Mouse (Mus musculus) MEL-GATA-1-ER (cell line): ENCODE data around the gene B4gat1.
"Not testable (repeated sequence)": the region's sequence is repeated elsewhere in the genome, so short reads cannot be mapped to it uniquely, and the experiment has no call there.

Experiments
- DNase-seq: peaks from one replicate; pipeline ENCODE4 v3.0.0-alpha.2; 2012; ENCODE audit warnings: low read depth; ENCODE audit errors: extremely low read depth

Gene B4gat1

DNA sequence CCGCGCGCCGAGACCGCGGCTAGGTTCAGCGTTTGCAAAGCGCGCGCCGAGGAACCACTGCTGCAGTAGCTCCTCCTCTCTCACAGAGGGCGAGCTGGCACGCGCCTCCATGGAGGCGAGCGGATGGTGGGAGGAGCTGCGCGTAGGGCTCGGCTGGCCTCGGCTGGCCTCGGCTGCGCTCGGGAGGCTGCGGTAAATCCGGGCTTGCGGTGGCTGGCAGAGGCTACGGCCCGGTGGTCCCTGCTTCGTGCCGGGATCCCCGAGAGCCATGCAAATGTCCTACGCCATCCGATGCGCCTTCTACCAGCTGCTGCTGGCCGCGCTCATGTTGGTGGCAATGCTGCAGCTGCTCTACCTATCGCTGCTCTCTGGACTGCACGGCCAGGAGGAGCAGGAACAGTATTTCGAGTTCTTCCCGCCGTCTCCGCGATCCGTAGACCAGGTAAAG, at the start of gene B4gat1, which contains the start of gene AC124502.3:
TSS of gene B4gat1 (plus strand) at position 118 of the 448 bp plus-strand sequence.
TSS of gene AC124502.3 (plus strand) at position 183 of the 448 bp plus-strand sequence.
- DNase-seq = peak; percentile 59

DNA sequence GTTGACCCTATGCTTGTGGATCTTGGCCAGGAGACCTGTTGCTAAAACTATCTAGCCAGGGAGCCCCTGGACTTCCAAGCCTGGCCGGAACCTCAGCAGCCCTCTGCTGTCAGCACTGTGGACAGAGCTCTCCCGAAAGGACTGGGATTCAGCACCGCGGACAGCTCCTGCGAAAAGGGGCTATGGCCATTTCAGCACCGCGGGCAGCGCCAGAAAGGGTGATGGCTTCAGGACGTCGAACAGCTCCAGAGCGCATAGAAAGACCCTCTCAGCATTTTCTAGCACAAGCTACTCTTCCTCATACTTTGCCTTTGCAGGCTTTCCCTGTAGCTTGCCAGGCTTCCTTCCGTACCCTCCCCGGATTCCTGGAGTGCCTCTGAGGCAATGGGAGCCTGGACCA, 49.6 kb upstream of the B4gat1 start:
- peak; percentile 35 for DNase-seq

DNA sequence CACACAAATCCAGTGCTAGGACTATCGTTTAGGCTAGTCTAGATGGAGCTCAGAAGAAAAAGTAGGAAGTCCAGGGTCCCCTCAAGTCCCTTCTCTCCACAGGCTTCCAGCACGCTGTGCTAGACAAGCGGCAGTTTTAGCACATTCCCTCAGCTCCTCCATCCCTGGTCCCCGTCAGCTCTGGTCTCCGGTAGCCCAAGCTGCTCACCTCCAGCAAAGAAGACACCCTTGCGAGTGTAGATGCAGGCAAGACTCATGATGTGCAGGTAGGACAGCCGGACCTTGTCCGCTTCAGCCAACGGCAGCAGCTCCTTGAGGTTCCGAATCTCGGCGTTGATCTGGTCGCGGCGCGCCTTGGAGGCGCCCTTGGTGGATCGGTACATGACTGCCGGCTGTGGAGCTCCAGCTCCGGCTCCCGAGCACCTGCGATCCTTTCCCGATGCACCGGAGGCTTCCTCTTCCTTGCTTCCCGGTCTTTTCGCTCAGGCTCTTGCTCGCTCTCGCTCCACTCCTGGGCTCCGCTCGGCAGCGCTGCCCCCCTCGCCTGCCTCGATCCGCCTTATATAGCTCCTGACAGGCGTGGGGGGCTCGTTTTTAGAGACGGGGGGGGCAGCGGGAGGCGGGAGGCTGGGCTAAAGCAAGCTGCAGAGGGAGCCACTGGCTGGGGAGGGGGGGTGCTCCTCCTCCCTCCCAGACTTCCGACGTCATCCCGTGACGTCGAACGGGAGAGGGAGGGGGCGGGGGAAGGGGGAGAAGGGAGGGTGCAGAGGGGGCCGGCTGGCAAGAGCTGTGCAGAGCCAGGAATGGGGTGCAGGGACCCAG, 49.0 kb upstream of the B4gat1 start:
- DNase-seq = no peak

- no peak for DNase-seq
Observed at GRCm38 (mm10) chr19:4990256-4990625, 48.4 kb upstream of the B4gat1 start, which contains the start of gene Npas4. TSS of gene Npas4 (minus strand) at chr19:4990316.

- DNase-seq = no peak
Observed at GRCm38 (mm10) chr19:4990716-4991115, 47.9 kb upstream of the B4gat1 start.

DNA sequence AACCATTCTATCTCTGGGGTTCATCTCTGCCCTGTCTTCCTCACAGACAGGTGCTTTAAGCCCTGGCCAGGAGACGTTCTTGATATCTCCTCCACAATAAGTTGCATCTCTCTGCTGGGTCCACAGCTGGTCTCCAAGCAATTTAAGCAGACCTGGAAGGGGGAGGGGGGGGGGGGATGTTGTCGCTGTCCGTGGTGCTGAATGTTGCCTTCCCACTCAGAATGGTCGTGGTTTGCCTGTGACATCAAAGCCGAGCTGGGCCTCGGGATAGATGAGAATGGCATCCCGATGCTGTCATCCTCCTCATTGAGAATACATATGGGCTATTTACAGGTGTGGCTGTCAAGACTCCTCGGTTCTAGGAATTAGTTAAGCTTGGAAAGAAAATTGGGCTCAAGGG, 46.3 kb upstream of the B4gat1 start:
- no peak for DNase-seq

DNA sequence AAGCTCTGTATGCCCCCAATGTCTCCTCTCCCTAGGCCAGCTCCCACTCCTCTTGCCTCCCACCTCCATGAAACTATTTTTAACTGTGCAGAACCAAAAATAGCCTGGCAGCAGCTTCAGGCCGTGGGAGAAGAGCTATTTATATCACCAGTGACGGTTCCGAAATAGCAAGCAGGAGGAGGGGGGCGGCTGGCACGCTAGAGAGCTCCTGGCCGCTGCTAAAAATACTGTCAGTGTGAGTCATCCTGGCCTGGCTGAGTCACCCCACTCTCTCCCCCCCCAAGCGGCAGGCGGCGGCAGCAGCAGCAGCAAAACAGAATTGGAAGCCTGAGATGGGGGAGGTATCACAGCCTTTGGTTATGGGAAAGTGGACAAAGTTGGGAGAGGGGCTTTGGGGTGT, 45.7 kb upstream of the B4gat1 start:
- DNase-seq = no peak

DNA sequence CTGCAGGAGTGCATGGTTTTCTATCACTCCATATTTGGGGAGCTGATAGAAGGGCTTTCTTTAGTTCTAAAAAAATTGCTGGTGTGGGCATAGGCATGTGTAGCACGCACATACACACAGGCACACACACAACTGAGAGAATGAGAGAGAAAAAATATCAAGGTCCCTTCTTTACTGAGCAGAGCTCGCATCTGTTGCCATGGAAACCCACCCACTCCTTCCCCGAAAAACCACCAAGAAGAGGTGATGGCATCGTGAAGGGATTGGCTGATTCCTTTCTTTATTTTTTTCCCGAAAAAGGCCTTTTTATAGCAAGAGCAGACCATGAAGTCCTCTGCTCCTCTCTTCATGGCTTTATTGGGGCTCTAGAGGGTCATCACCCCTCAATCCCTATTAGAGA, 44.6 kb upstream of the B4gat1 start:
- no peak for DNase-seq

- DNase-seq = no peak
Observed at GRCm38 (mm10) chr19:4999445-5000140, 39.0 kb upstream of the B4gat1 start.

DNA sequence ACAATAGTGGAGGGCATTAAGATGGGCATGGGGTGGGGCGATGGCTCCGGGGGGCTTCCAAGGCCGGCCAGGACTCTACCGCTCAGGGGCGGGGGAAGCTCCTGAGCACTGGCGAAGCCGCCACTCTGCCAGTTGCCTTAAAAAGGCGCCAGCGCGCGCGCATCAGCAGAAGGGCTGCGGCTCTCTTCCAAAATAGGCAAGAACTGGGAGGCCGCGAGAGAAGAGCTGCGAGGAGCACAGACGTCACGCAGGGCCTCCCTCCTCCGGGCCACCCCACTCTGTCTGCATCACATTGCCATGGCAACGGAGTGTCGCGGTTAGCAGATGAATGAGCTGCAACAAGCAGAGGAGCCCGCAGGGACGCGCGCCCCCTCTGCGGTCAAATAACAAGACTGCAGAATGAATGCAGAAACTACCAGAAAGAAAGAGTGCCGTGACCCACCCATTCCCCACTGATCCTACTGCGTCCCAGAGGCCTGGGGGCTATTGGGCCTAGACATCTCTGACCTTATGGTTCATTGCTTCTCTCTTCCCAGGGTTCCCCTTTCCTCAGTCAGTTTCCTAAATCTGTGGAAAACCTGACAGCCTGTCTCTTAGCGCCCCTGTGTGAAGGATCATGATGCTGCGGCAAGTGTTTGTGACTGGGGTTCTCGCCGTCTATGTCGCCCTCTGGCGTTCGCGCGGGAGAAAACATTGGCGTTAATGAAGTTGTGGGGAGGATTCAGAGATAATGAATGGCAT, 36.8 kb upstream of the B4gat1 start:
- DNase-seq = peak; percentile 22

DNA sequence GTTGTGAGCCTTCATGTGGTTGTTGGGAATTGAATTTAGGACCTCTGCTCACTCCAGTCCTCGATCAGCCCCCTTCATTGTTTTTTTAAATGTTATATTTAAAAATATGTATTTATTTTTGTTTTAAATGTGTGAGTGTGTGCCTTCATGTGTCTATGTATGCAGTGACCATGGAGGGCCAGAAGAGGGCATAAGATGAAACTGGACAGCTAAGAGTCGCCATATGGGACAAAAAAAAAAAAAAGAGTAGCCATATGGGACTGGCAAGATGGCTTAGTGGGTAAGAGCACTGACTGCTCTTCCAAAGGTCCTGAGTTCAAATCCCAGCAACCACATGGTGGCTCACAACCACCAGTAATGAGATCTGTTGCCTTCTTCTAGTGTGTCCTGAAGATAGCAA, 35.0 kb upstream of the B4gat1 start:
- not testable (repeated sequence) for DNase-seq

GRCm38 (mm10) chr19:5004925-5005324, 33.7 kb upstream of the B4gat1 start:
- no peak for DNase-seq

GRCm38 (mm10) chr19:5013138-5013537, 25.5 kb upstream of the B4gat1 start:
- no peak for DNase-seq

DNA sequence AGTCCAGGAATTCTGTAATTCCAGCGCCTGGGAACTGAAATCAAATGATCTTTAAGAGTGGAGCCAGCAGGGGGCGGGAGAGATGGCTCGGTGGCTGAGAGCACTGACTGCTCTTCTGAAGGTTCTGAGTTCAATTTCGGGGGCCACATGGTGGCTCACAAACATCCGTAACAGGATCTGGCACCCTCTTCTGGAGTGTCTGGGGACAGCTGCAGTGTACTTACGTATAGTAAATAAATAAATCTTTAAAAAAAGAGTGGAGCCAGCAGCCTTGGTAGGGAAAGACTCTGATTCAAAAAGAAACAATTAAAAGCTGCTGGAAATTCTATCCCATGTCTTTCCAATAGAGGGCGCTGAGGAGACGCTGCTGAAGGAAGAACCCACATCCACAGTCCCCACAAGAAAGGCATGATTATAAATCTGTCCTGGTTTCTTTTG, 23.6 kb upstream of the B4gat1 start:
- DNase-seq = peak; percentile 35

GRCm38 (mm10) chr19:5016221-5016742, 22.3 kb upstream of the B4gat1 start:
- no peak for DNase-seq

- DNase-seq = peak; percentile 56
Observed at GRCm38 (mm10) chr19:5016782-5017181, 21.8 kb upstream of the B4gat1 start.

GRCm38 (mm10) chr19:5017611-5018010, 21.0 kb upstream of the B4gat1 start:
- no peak for DNase-seq

GRCm38 (mm10) chr19:5018191-5018590, 20.4 kb upstream of the B4gat1 start:
- no peak for DNase-seq

- DNase-seq = no peak
Observed at GRCm38 (mm10) chr19:5021416-5021815, 17.2 kb upstream of the B4gat1 start.

DNA sequence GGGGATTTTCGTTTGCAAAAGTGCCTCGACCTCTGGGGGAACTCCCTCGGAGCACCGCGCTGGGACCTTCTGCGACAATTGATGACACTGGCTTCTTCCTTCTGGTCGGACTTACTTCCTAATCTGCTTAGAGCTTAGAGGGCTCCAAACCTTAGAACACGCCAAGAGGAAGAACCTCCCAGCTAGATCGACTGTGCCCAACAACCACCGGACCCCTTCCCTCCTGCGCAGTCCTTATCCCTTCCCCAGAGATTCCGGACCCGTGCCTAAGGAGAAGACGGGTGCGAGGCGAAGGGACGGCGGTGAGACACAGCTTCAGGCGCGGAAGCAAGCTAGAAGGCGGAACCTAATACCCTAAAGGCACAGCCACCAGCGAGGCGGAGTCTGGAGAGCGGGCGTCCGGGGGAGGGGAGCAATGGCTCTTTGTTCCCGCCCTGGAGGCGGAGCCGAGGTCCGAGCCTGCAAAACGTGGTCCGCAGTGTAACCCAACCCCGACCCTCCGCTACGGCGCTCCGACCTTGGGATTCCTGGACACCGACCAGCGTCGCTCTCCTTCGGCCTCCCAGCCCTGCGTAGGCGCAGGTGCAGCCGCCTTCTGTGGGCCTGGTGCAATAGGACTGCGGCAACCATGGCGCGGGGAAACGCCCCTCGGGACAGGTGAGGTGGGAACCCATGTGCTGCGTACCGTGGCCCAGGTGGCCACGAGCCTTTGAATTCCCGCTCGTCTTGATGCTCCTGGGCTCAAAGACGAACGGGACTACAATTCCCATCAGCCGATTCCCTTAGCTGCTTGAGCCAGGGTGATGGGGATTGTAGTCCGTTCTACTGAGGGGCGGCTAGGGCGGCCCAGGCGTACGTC, 14.8 kb upstream of the B4gat1 start, which contains the start of gene Slc29a2:
TSS of gene Slc29a2 (plus strand) at position 240 of the 859 bp plus-strand sequence.
- peak; percentile 76 for DNase-seq
